9 mouse cellular contexts compared by ENCODE assay signal in genomic region chr11:59569306-59569705, GRCm38 (mm10). TPM values are rescaled to one million over a fixed set of nuclear protein-coding genes. Genes with fewer than 3 reads are reported as not detected.
DNase-seq lines count a peak whose midpoint lies in the region; ATAC-seq and TF ChIP-seq lines count a peak whose summit lies in the region.
"Had no signal": no experiment of that assay in that cellular context is flagged by ENCODE, and none has a peak within 500 bp of the region (broad histone marks: within the 10 kb centered on the region; RNA-seq: fewer than 3 reads in every experiment).

No protein-coding gene starts in this region.

- no peaks in the 10 kb centered on the region for H3K36me3 ChIP-seq in embryonic facial prominence, embryonic 11.5 days (replicated peaks; ENCODE audit: control insufficient read depth, insufficient read depth, low read depth, low read length)
- no peaks in the 10 kb centered on the region for H3K36me3 ChIP-seq in embryonic facial prominence, embryonic 10.5 days (replicated peaks)
- H3K36me3 ChIP-seq in lung, postnatal 0 days (ENCODE audit: insufficient read depth, low read length): no peaks in the 10 kb centered on the region

- ATAC-seq in embryonic facial prominence, embryonic 11.5 days (replicated peaks; ENCODE audit: insufficient number of reproducible peaks, low FRiP score, low TSS enrichment, low read depth): no peak
- no peak for ATAC-seq in lung, postnatal 0 days

- 70% methylated on average over 3 of the region's 3 CpGs for WGBS in embryonic facial prominence, embryonic 11.5 days
- 60% methylated on average over 3 of the region's 3 CpGs for WGBS in embryonic facial prominence, embryonic 10.5 days
- WGBS in lung, postnatal 0 days: 55% methylated on average over 3 of the region's 3 CpGs

- no peak overlapping the region for H3K4me3 ChIP-seq in embryonic facial prominence, embryonic 11.5 days (ENCODE audit: low read depth, low read length)
- H3K4me3 ChIP-seq in embryonic facial prominence, embryonic 10.5 days: no peak overlapping the region
- no peak overlapping the region for H3K4me3 ChIP-seq in lung, postnatal 0 days (ENCODE audit: low read depth, low read length)

- TF ChIP-seq CTCF in lung, postnatal 0 days (IDR thresholded peaks at IDR 0.05): peak; percentile 70
- peak; percentile 52; the same call in 1 of the 2 replicates for TF ChIP-seq CTCF in brain, embryonic 14.5 days (IDR thresholded peaks at IDR 0.05; ENCODE audit: borderline replicate concordance, extremely low read depth, insufficient read depth, insufficient read length)

- H3K4me1 ChIP-seq in embryonic facial prominence, embryonic 11.5 days (ENCODE audit: control insufficient read depth, insufficient read depth, low read length): no peaks in the 10 kb centered on the region
- no peaks in the 10 kb centered on the region; the same call in 1 of the 2 replicates for H3K4me1 ChIP-seq in embryonic facial prominence, embryonic 10.5 days
- no peaks in the 10 kb centered on the region for H3K4me1 ChIP-seq in lung, postnatal 0 days (ENCODE audit: insufficient read depth, low read depth, low read length)

- peak; percentile 33 for DNase-seq in embryonic facial prominence, embryonic 11.5 days (ENCODE audit: low spot score)
- no peak for DNase-seq in embryonic facial prominence, embryonic 10.5 days (ENCODE audit: low spot score)
- peak; percentile 25 for DNase-seq in lung, postnatal 0 days (ENCODE audit: low spot score)
- DNase-seq in lung, adult 18-20 months: no peak
- peak; percentile 3 for DNase-seq in brain, embryonic 14.5 days (ENCODE audit: low read depth)
- DNase-seq in retina, embryonic 14.5 days (ENCODE audit: low spot score): peak; percentile 63
- DNase-seq in urinary bladder, postnatal 4 days (ENCODE audit: low spot score in 2 of 2): no peak
- DNase-seq in heart, adult 11 months: no peak

- TF ChIP-seq POLR2A in brain, embryonic 14.5 days (IDR thresholded peaks at IDR 0.05; ENCODE audit: borderline replicate concordance, extremely low read depth, insufficient read depth, insufficient read length, poor library complexity, severe bottlenecking): no peak

- no peak overlapping the region for H3K4me2 ChIP-seq in embryonic facial prominence, embryonic 11.5 days (ENCODE audit: low read depth, low read length)
- no peak overlapping the region for H3K4me2 ChIP-seq in lung, postnatal 0 days (replicated peaks; ENCODE audit: low read depth, low read length)

- H3K9ac ChIP-seq in embryonic facial prominence, embryonic 11.5 days (replicated peaks; ENCODE audit: low read length): no peak overlapping the region
- no peak overlapping the region for H3K9ac ChIP-seq in lung, postnatal 0 days (replicated peaks; ENCODE audit: low read depth)

- no peaks in the 10 kb centered on the region for H3K27me3 ChIP-seq in embryonic facial prominence, embryonic 11.5 days (ENCODE audit: control insufficient read depth, insufficient read depth, low read length)
- H3K27me3 ChIP-seq in embryonic facial prominence, embryonic 10.5 days (replicated peaks; ENCODE audit: low read depth, poor library complexity, severe bottlenecking): no peaks in the 10 kb centered on the region
- 0 out of 2 replicates have a peak, but pooled peaks cover 6% of the 10 kb centered on the region for H3K27me3 ChIP-seq in lung, postnatal 0 days (replicated peaks; ENCODE audit: insufficient read depth, low read length)

- no peak for TF ChIP-seq EP300 in lung, postnatal 0 days (IDR thresholded peaks at IDR 0.05)

- no peaks in the 10 kb centered on the region for H3K9me3 ChIP-seq in embryonic facial prominence, embryonic 11.5 days (replicated peaks; ENCODE audit: control insufficient read depth, low read length)
- no peaks in the 10 kb centered on the region for H3K9me3 ChIP-seq in embryonic facial prominence, embryonic 10.5 days
- no peaks in the 10 kb centered on the region for H3K9me3 ChIP-seq in lung, postnatal 0 days (ENCODE audit: low read length)

- H3K27ac ChIP-seq in embryonic facial prominence, embryonic 11.5 days (replicated peaks; ENCODE audit: low read depth, low read length): no peak overlapping the region
- no peak overlapping the region for H3K27ac ChIP-seq in embryonic facial prominence, embryonic 10.5 days (replicated peaks)
- no peak overlapping the region for H3K27ac ChIP-seq in lung, postnatal 0 days (ENCODE audit: low read length)

RNA-seq across cellular contexts. Expression of gene Olfr222, which starts 6.7 kb away (rescaled TPM):
- polyA plus RNA-seq in embryonic facial prominence, embryonic 11.5 days (2014; fragmentation: Nextera tagmentation; extraction: Ambion mirVana): not detected in 2 replicates
- polyA plus RNA-seq in embryonic facial prominence, embryonic 10.5 days (2016; fragmentation: Nextera tagmentation; extraction: Ambion mirVana): 0.06 TPM in 1 of 2 replicates, not detected in the other
- polyA plus RNA-seq in lung, postnatal 0 days (2015; fragmentation: Nextera tagmentation; extraction: Ambion mirVana): not detected in 2 replicates
- polyA plus RNA-seq in brain, embryonic 14.5 days (2012; rRNA removed): not detected in 2 replicates
- polyA plus RNA-seq: neural tube, embryonic 11.5 days had no signal

RNA-seq across cellular contexts. Expression of gene Olfr223, which starts 23.8 kb away (rescaled TPM):
- not detected in 2 replicates for polyA plus RNA-seq in embryonic facial prominence, embryonic 11.5 days (2014; fragmentation: Nextera tagmentation; extraction: Ambion mirVana)
- not detected in 2 replicates for polyA plus RNA-seq in embryonic facial prominence, embryonic 10.5 days (2016; fragmentation: Nextera tagmentation; extraction: Ambion mirVana)
- polyA plus RNA-seq in lung, postnatal 0 days (2015; fragmentation: Nextera tagmentation; extraction: Ambion mirVana): not detected in 2 replicates
- polyA plus RNA-seq in brain, embryonic 14.5 days (2012; rRNA removed): not detected in 2 replicates
- polyA plus RNA-seq: neural tube, embryonic 11.5 days had no signal

RNA-seq across cellular contexts. Expression of gene Nlrp3, which starts 27.9 kb away (rescaled TPM):
- polyA plus RNA-seq in embryonic facial prominence, embryonic 11.5 days (2014; fragmentation: Nextera tagmentation; extraction: Ambion mirVana): 0.11 and 0.13 TPM in 2 replicates
- 0.14 and 0.16 TPM in 2 replicates for polyA plus RNA-seq in embryonic facial prominence, embryonic 10.5 days (2016; fragmentation: Nextera tagmentation; extraction: Ambion mirVana)
- 0.74 and 1.5 TPM in 2 replicates for polyA plus RNA-seq in lung, postnatal 0 days (2015; fragmentation: Nextera tagmentation; extraction: Ambion mirVana)
- polyA plus RNA-seq in brain, embryonic 14.5 days (2012; rRNA removed): 0.24 and 0.33 TPM in 2 replicates

RNA-seq across cellular contexts. Expression of gene Zkscan17, which starts 42.8 kb away (rescaled TPM):
- polyA plus RNA-seq in embryonic facial prominence, embryonic 11.5 days (2014; fragmentation: Nextera tagmentation; extraction: Ambion mirVana): 21.5 and 23.0 TPM in 2 replicates
- polyA plus RNA-seq in embryonic facial prominence, embryonic 10.5 days (2016; fragmentation: Nextera tagmentation; extraction: Ambion mirVana): 37.2 and 39.3 TPM in 2 replicates
- 13.1 and 13.3 TPM in 2 replicates for polyA plus RNA-seq in lung, postnatal 0 days (2015; fragmentation: Nextera tagmentation; extraction: Ambion mirVana)
- polyA plus RNA-seq in brain, embryonic 14.5 days (2012; rRNA removed): 12.6 and 16.4 TPM in 2 replicates

Comparison
In these comparisons a context has a peak if more than half of its experiments do, and no peak if none do; other contexts are left out.
1. DNase-seq: peak in embryonic facial prominence, embryonic 11.5 days (single experiment), lung, postnatal 0 days (single experiment), brain, embryonic 14.5 days (single experiment) and retina, embryonic 14.5 days (single experiment); none in embryonic facial prominence, embryonic 10.5 days (single experiment), lung, adult 18-20 months (0 of 2), urinary bladder, postnatal 4 days (0 of 2) and heart, adult 11 months (single experiment).